12 mouse cellular contexts compared by ENCODE assay signal in genomic region chr4:54652111-54653021, GRCm38 (mm10).
DNase-seq lines count a peak whose midpoint lies in the region; ATAC-seq lines count a peak whose summit lies in the region.
"Had no signal": no experiment of that assay in that cellular context is flagged by ENCODE, and none has a peak within 500 bp of the region (broad histone marks: within the 10 kb centered on the region; RNA-seq: fewer than 3 reads in every experiment).

No protein-coding gene starts in this region.

- WGBS in embryonic facial prominence, embryonic 13.5 days = 13% methylated on average over 11 of the region's 11 CpGs
- WGBS in hindbrain, embryonic 15.5 days = 11% methylated on average over 11 of the region's 11 CpGs
- 13% methylated on average over 11 of the region's 11 CpGs for WGBS in neural tube, embryonic 11.5 days

- peak overlapping the region; percentile 32 for H3K4me2 ChIP-seq in embryonic facial prominence, embryonic 13.5 days
- H3K4me2 ChIP-seq in hindbrain, embryonic 15.5 days = peak overlapping the region; percentile 40
- H3K4me2 ChIP-seq in neural tube, embryonic 11.5 days (ENCODE audit: low read depth) = peak overlapping the region; percentile 2; the same call in 1 of the 2 replicates
- H3K4me2 ChIP-seq: liver, embryonic 12.5 days had no signal

- peak overlapping the region; percentile 32; the same call in 1 of the 2 replicates for H3K9ac ChIP-seq in embryonic facial prominence, embryonic 13.5 days
- H3K9ac ChIP-seq in hindbrain, embryonic 15.5 days = no peak overlapping the region
- peak overlapping the region; percentile 56 for H3K9ac ChIP-seq in neural tube, embryonic 11.5 days (ENCODE audit: low read length)
- H3K9ac ChIP-seq: liver, embryonic 12.5 days had no signal

- H3K4me3 ChIP-seq in embryonic facial prominence, embryonic 13.5 days = no peak overlapping the region
- no peak overlapping the region for H3K4me3 ChIP-seq in hindbrain, embryonic 15.5 days
- H3K4me3 ChIP-seq in neural tube, embryonic 11.5 days (ENCODE audit: low read depth, low read length) = no peak overlapping the region
- H3K4me3 ChIP-seq: liver, embryonic 12.5 days had no signal

- H3K27ac ChIP-seq in embryonic facial prominence, embryonic 13.5 days = peak overlapping the region; percentile 60
- H3K27ac ChIP-seq in hindbrain, embryonic 15.5 days (replicated peaks) = peak overlapping the region; percentile 80
- H3K27ac ChIP-seq in neural tube, embryonic 11.5 days (ENCODE audit: low read depth, low read length) = peak overlapping the region; percentile 96
- H3K27ac ChIP-seq: liver, embryonic 12.5 days had no signal

- peak; percentile 52; the same call in 1 of the 2 replicates for ATAC-seq in frontal cortex, adult (ENCODE audit: low TSS enrichment)
- ATAC-seq in embryonic facial prominence, embryonic 13.5 days (ENCODE audit: insufficient number of reproducible peaks, insufficient read depth, low FRiP score, low TSS enrichment, low read depth) = no peak
- ATAC-seq in hindbrain, embryonic 15.5 days (ENCODE audit: low FRiP score, low read depth) = peak; percentile 92
- peak; percentile 94 for ATAC-seq in neural tube, embryonic 11.5 days (ENCODE audit: insufficient read depth, low FRiP score, low TSS enrichment)
- ATAC-seq: liver, embryonic 12.5 days had no signal

- peaks cover 16% of the 10 kb centered on the region for H3K4me1 ChIP-seq in embryonic facial prominence, embryonic 13.5 days
- peaks cover 20% of the 10 kb centered on the region for H3K4me1 ChIP-seq in hindbrain, embryonic 15.5 days (replicated peaks)
- peaks cover 17% of the 10 kb centered on the region for H3K4me1 ChIP-seq in neural tube, embryonic 11.5 days (ENCODE audit: control insufficient read depth, insufficient read depth, low read length)
- H3K4me1 ChIP-seq: liver, embryonic 12.5 days had no signal

- H3K27me3 ChIP-seq in embryonic facial prominence, embryonic 13.5 days = no peaks in the 10 kb centered on the region
- no peaks in the 10 kb centered on the region for H3K27me3 ChIP-seq in hindbrain, embryonic 15.5 days
- H3K27me3 ChIP-seq in neural tube, embryonic 11.5 days (ENCODE audit: control insufficient read depth, insufficient read depth, low read length) = no peaks in the 10 kb centered on the region
- H3K27me3 ChIP-seq: liver, embryonic 12.5 days had no signal

- no peaks in the 10 kb centered on the region for H3K36me3 ChIP-seq in embryonic facial prominence, embryonic 13.5 days
- no peaks in the 10 kb centered on the region for H3K36me3 ChIP-seq in hindbrain, embryonic 15.5 days
- H3K36me3 ChIP-seq in neural tube, embryonic 11.5 days (ENCODE audit: control insufficient read depth, insufficient read depth, low read length) = no peaks in the 10 kb centered on the region
- H3K36me3 ChIP-seq: liver, embryonic 12.5 days had no signal

- H3K9me3 ChIP-seq in embryonic facial prominence, embryonic 13.5 days = no peaks in the 10 kb centered on the region
- no peaks in the 10 kb centered on the region for H3K9me3 ChIP-seq in hindbrain, embryonic 15.5 days
- H3K9me3 ChIP-seq in neural tube, embryonic 11.5 days (ENCODE audit: control insufficient read depth, low read length) = no peaks in the 10 kb centered on the region
- H3K9me3 ChIP-seq: liver, embryonic 12.5 days had no signal

- no peak for DNase-seq in frontal cortex, postnatal 14 days (ENCODE audit: low spot score in 2 of 2)
- peak; percentile 75 for DNase-seq in neural tube, embryonic 11.5 days (ENCODE audit: low spot score)
- DNase-seq in urinary bladder, postnatal 4 days (ENCODE audit: low spot score in 2 of 2) = no peak
- no peak for DNase-seq in urinary bladder, postnatal 36 days (ENCODE audit: low spot score in 2 of 2)
- no peak for DNase-seq in layer of hippocampus, adult 11-12 months (ENCODE audit: low spot score)
- DNase-seq: cerebellum, adult 2 months; gastrocnemius, postnatal 25 days; kidney, adult 18-20 months had no signal
